Mouse (Mus musculus) heart, adult 2 months (tissue): Measurements from ENCODE around the gene Gpr89. TPM values are rescaled to one million over a fixed set of nuclear protein-coding genes. Genes with fewer than 3 reads are reported as not detected.

Source experiments
- DNase-seq, 2 experiments: peaks; one replicate each; pipeline ENCODE4 v3.0.0; 2021
- H3K27ac ChIP-seq: fragments of 200-600 bp; 2 replicates; pipeline ENCODE4 v1.8.1; 2022
- H3K27me3 ChIP-seq: fragments of 200-500 bp; 2 replicates; pipeline ENCODE4 v1.6.1; 2012; ENCODE audit warnings: mild to moderate bottlenecking, low read length, inconsistent platforms, mixed read lengths; ENCODE audit not compliant: control insufficient read depth, insufficient read depth
- H3K36me3 ChIP-seq: fragments of 200-500 bp; 2 replicates; pipeline ENCODE4 v1.6.1; 2012; ENCODE audit warnings: low read length, inconsistent platforms; ENCODE audit not compliant: control insufficient read depth, insufficient read depth
- H3K4me1 ChIP-seq: fragments of 200-500 bp; 2 replicates; pipeline ENCODE4 v1.6.1; 2011; ENCODE audit warnings: low read length; ENCODE audit not compliant: control insufficient read depth, insufficient read depth
- H3K4me3 ChIP-seq: fragments of 200-600 bp; 2 replicates; pipeline ENCODE4 v1.8.1; 2022
- H3K79me2 ChIP-seq: fragments of 200-500 bp; replicated peaks from 2 replicates; pipeline ENCODE4 v1.6.1; 2012; ENCODE audit warnings: mild to moderate bottlenecking, inconsistent platforms, low read length, moderate library complexity, mixed read lengths; ENCODE audit not compliant: control insufficient read depth, insufficient read depth
- H3K9ac ChIP-seq: fragments of 200-500 bp; 2 replicates; pipeline ENCODE4 v1.6.1; 2012; ENCODE audit warnings: low read depth, mild to moderate bottlenecking, control low read depth, inconsistent platforms, low read length, mixed read lengths
- CTCF ChIP-seq: fragments of 200-600 bp; IDR thresholded peaks from 2 replicates; pipeline ENCODE4 v1.8.1; 2022; ENCODE audit warnings: antibody characterized with exemption, mild to moderate bottlenecking, moderate library complexity
- EP300 ChIP-seq: fragments of 200-500 bp; IDR thresholded peaks from 2 replicates; pipeline ENCODE4 v1.6.1; 2011; ENCODE audit warnings: low read depth, low read length, control low read depth; ENCODE audit not compliant: insufficient read depth
- POLR2A ChIP-seq: fragments of 200-500 bp; IDR thresholded peaks from 2 replicates; pipeline ENCODE4 v1.6.1; 2011; ENCODE audit warnings: mild to moderate bottlenecking, low read depth, low read length, control low read depth; ENCODE audit not compliant: insufficient read depth
- WGBS: fragments of 180-500 bp; shearing (Covaris S2); methylation state at CpG from one replicate; pipeline ENCODE4 v1.1.7; 2018; 5-methylcytosine and 5-hydroxymethylcytosine counted together
- intact Hi-C: fragments of 180-260 bp; cut with DNase I; formaldehyde crosslinking; loops from one replicate; pipeline ENCODE4 v1.15.1; 2025
- polyA plus RNA-seq: library from polyadenylated mRNA; depleted of rRNA; stranded (reverse); fragments of >200 nt; gene quantifications from 2 replicates; pipeline ENCODE4 v1.2.3, GENCODE M21; 2012
- total RNA-seq, 2 experiments: library from RNA; stranded (reverse); gene quantifications; 2 replicates each; pipeline ENCODE4 v1.2.3; 2021

Gene Gpr89
- total and polyA plus RNA-seq, 3 experiments, result 16.2 to 24.2 (median 22.9) TPM

DNA sequence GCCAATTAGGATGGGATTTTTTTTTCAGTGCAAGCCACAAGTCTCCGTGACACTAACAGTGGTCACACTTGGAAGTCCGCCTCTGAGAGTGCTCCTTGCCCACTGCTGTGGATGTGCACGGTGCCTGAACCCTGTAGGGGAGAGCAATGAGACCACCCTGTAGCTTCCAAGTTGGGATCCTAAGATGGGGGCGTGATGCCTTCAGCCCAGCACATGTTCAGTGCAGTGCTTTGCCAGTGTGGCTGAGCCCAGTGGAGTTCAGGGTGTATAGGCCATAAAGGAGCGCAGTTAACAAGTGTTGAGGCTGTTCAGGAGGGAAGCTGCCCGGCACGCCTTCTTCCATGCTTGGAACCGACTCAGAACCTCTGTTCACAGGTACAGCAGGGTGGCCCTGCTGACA lies 36.6 kb downstream of the Gpr89 start:
- Histone ChIP-seq H3K27me3 (no peaks in the 10 kb centered on the region), H3K27ac (no peak overlapping the region), H3K79me2 (no peaks in the 10 kb centered on the region), H3K9ac (no peak overlapping the region), H3K4me3 (no peak overlapping the region), H3K4me1 (no peaks in the 10 kb centered on the region), H3K36me3 (no peaks in the 10 kb centered on the region)
- DNase-seq, result peak in 1 of 2 experiments; percentile 11
- no peak for TF ChIP-seq EP300
- no peak for TF ChIP-seq POLR2A
- no peak for TF ChIP-seq CTCF
- WGBS, result 92% methylated on average over 8 of the region's 8 CpGs
- intact Hi-C loops, result no loop called here

DNA sequence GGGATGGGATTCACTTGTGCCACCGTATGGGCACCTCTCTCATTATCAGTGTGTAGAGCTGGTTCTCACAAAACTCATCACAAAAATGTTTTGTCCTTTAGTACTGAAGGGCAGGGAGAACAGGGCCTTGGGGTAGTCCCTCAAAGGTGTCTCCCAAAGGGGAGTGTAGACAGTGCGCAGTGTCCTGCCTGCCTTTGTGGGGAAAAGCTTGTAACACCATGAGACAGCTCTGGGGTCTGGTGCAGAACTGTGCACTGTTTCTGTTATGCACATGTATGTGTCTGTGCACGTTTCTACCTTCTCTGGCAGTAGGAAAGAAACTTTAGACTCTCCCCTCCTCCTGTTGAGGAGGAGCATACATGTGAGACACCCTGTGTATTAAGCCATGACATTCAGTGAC lies 37.3 kb downstream of the Gpr89 start:
- no peaks in the 10 kb centered on the region for H3K27me3 ChIP-seq

DNA sequence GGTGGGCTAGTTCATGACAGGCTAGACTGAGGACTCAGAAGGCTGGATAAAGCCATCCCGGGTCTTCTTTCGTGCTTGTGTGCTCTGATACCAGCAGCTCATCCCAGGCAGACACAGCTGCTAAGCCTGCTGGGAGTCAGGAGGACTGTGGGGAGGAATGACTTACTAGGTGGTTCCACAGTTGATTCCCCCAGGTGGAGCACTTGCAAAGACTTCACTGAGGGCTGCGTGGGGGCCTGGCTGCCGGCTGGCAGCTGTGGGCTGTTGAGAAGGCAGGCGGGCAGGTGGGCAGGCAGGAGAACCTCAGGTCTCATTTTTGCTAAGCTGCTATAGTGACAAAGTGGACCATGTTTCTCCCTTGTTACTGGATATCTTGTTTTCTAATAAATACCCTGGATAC lies 44.6 kb downstream of the Gpr89 start:
- no peaks in the 10 kb centered on the region for H3K4me1 ChIP-seq
- no peak overlapping the region for H3K9ac ChIP-seq
- H3K4me3 ChIP-seq, result no peak overlapping the region
- TF ChIP-seq EP300, result no peak
- TF ChIP-seq CTCF, result no peak
- TF ChIP-seq POLR2A, result no peak
- no peaks in the 10 kb centered on the region for H3K36me3 ChIP-seq
- H3K79me2 ChIP-seq, result no peaks in the 10 kb centered on the region
- intact Hi-C loops, result no loop called here
- WGBS, result 89% methylated on average over 5 of the region's 5 CpGs
- H3K27ac ChIP-seq, result no peak overlapping the region
- DNase-seq, result peak in 1 of 2 experiments; percentile 10
- H3K27me3 ChIP-seq, result no peaks in the 10 kb centered on the region

More for the DNA sequence above, 37.3 kb downstream of the Gpr89 start:
- H3K79me2 ChIP-seq, result no peaks in the 10 kb centered on the region
- TF ChIP-seq CTCF, result no peak
- no peak for TF ChIP-seq POLR2A
- TF ChIP-seq EP300, result no peak
- H3K9ac ChIP-seq, result no peak overlapping the region
- H3K4me3 ChIP-seq, result no peak overlapping the region
- H3K27ac ChIP-seq, result no peak overlapping the region
- intact Hi-C loops, result no loop called here
- peak in 1 of 2 experiments; percentile 6 for DNase-seq
- WGBS, result 89% methylated on average over 3 of the region's 3 CpGs
- H3K36me3 ChIP-seq, result no peaks in the 10 kb centered on the region
- no peaks in the 10 kb centered on the region for H3K4me1 ChIP-seq

DNA sequence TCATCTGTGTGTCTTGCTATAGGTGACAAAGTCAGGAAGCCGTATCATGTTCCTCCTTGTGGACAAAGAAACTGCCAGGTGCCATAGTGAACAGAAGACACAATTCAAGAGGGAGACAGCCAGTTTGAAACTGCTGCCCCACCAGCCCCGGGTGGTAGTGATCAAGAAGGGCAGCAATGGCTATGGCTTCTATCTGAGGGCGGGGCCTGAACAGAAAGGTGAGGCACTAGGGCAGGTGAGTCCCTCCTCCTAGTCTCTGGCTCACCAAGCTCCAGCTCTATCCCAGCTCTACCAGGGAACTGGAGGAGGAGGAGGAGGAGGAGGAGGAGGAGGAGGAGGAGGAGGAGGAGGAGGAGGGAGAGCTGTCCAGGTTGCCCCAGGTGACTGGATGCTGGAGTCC lies 49.3 kb downstream of the Gpr89 start:
- Histone ChIP-seq H3K36me3 (no peaks in the 10 kb centered on the region), H3K27me3 (no peaks in the 10 kb centered on the region), H3K4me1 (no peaks in the 10 kb centered on the region), H3K79me2 (no peaks in the 10 kb centered on the region), H3K4me3 (no peak overlapping the region), H3K9ac (no peak overlapping the region), H3K27ac (no peak overlapping the region)
- WGBS, result 75% methylated on average over 3 of the region's 3 CpGs
- no peak for TF ChIP-seq CTCF
- TF ChIP-seq EP300, result no peak
- no peak for TF ChIP-seq POLR2A
- DNase-seq, result peak in 1 of 2 experiments; percentile 9
- intact Hi-C loops, result no loop called here

DNA sequence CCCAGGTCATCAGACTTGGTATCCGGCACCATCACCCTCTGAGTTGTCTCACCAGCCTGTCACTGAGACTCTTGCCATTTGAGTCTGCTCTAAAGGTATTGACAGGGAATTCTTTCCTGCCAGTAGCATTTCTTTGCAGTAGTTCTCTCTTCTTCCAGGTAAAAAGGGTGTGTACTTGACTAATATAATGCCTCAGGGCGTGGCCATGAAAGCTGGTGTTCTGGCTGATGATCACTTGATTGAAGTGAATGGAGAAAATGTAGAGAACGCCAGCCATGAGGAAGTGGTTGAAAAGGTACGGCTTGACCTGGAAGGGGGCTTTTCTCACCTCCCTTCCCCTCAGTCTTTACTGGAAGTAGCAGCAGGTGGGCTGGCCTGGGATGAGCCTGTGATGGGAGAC lies 50.8 kb downstream of the Gpr89 start:
- H3K27ac ChIP-seq, result no peak overlapping the region
- no peak overlapping the region for H3K4me3 ChIP-seq
- no peak for TF ChIP-seq CTCF
- H3K36me3 ChIP-seq, result no peaks in the 10 kb centered on the region
- WGBS, result 84% methylated on average over 4 of the region's 4 CpGs
- intact Hi-C loops, result no loop called here
- H3K79me2 ChIP-seq, result no peaks in the 10 kb centered on the region
- DNase-seq, result peak in 1 of 2 experiments; percentile 2
- no peaks in the 10 kb centered on the region for H3K4me1 ChIP-seq
- no peaks in the 10 kb centered on the region for H3K27me3 ChIP-seq
- H3K9ac ChIP-seq, result no peak overlapping the region

DNA sequence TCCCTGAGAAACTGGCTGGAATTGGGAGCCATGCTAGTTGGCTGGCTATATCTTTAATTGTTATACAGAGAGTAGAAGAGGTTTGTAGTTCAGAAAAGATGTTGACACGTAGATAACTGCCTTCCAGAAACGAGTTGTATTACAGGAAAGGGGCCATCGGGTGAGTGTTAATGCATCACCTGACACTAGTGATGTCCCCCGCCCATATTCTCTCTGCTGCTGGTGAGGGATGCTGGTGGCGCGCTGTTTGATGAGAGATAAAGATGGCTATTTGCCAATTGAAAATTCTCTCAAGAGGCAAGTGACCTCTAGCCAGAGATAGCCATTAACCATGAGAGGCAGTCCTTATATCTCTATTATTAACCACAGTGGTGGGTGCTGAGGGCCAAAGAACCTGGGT lies 52.6 kb downstream of the Gpr89 start:
- WGBS, result 35% methylated on average over 6 of the region's 6 CpGs

DNA sequence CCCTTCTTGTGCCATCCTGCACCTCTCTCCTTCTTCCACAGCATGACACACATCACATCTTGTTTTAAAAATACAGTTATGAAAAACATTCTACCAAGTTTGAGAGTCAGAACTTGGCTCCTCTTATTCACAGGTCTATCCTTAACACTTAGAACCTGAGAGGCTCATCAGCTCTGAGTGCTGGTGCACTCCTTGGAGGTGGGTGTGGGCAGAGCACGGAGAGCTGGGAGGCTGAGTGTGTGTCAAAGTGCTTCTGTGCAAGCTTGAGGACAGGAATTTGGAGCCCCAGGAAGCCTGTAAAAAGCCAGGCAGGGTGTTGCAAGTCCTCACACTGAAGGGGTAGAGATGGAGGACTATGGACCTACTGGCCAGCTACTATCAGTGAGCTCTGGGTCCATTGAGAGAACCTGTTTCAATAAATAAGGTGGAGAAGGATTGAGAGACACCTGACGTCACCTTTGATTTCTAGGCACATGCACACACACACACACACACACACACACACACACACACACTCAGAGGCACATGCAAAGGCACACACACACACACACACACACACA lies 55.9 kb downstream of the Gpr89 start:
- DNase-seq, result peak in 1 of 2 experiments; percentile 3
- intact Hi-C loops, result no loop called here
- H3K9ac ChIP-seq, result no peak overlapping the region
- no peaks in the 10 kb centered on the region for H3K27me3 ChIP-seq
- no peak overlapping the region for H3K27ac ChIP-seq
- H3K79me2 ChIP-seq, result no peaks in the 10 kb centered on the region
- 85% methylated on average over 2 of the region's 2 CpGs for WGBS
- no peak overlapping the region for H3K4me3 ChIP-seq
- no peak for TF ChIP-seq POLR2A
- no peak for TF ChIP-seq EP300
- no peak for TF ChIP-seq CTCF
- H3K36me3 ChIP-seq, result no peaks in the 10 kb centered on the region
- H3K4me1 ChIP-seq, result no peaks in the 10 kb centered on the region

More for the DNA sequence above, 52.6 kb downstream of the Gpr89 start:
- Histone ChIP-seq H3K4me3 (no peak overlapping the region), H3K36me3 (no peaks in the 10 kb centered on the region), H3K27ac (no peak overlapping the region), H3K79me2 (no peaks in the 10 kb centered on the region), H3K27me3 (no peaks in the 10 kb centered on the region), H3K9ac (no peak overlapping the region), H3K4me1 (no peaks in the 10 kb centered on the region)
- intact Hi-C loops, result no loop called here
- TF ChIP-seq CTCF (no peak), POLR2A (no peak), EP300 (no peak)
- peak in 1 of 2 experiments; percentile 2 for DNase-seq
